Mouse (Mus musculus): Measurements from ENCODE around the gene Znfx1.

DNA sequence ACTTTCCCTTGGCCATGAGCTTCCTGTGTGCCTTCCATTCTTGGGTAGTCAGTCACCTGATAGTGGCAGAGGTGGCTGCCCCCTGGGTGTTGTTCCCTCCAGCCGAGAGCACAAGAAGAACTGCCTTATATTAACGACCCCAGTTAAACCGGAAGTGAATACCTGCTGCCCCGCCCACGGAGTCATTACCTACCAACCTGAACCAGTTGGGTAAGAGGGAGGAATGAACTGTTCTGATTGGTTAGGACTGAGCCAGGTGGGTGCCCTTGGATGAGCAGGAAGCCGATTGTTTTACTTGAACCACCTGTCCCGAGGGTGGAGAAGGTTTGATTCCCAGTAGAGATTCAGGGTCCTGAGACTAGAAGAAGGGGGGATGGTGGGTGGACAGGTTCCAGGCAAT is 15.7 kb upstream of the Znfx1 start:
- TF ChIP-seq SRF (IDR thresholded peaks at IDR 0.05; ENCODE audit: control insufficient read depth, insufficient read length, low read depth) = no peak
- no peak for TF ChIP-seq POLR2A (IDR thresholded peaks at IDR 0.05; ENCODE audit: insufficient read length, low read depth)
- no peak for TF ChIP-seq POLR2AphosphoS2 (IDR thresholded peaks at IDR 0.05; ENCODE audit: insufficient read length, low read depth)
- no peak for TF ChIP-seq MYOG (IDR thresholded peaks at IDR 0.05; ENCODE audit: control insufficient read depth in 1 of 3, insufficient read depth in 1 of 3, insufficient read length in 2 of 3, low read depth in 2 of 3)
- TF ChIP-seq MAX (IDR thresholded peaks at IDR 0.05; ENCODE audit: low read depth) = no peak
- no peak for TF ChIP-seq TCF12 (IDR thresholded peaks at IDR 0.05; ENCODE audit: insufficient read depth, poor library complexity, severe bottlenecking)
- no peak for TF ChIP-seq USF1 (IDR thresholded peaks at IDR 0.05; ENCODE audit: low read depth)
- TF ChIP-seq REST (IDR thresholded peaks at IDR 0.05; ENCODE audit: insufficient read depth, insufficient read length) = no peak
- no peak for TF ChIP-seq CEBPB (IDR thresholded peaks at IDR 0.05; ENCODE audit: insufficient read depth, poor library complexity, severe bottlenecking)
- no peak for TF ChIP-seq E2F4 (IDR thresholded peaks at IDR 0.05; ENCODE audit: insufficient read depth)
- TF ChIP-seq MYOD1 (IDR thresholded peaks at IDR 0.05; ENCODE audit: control insufficient read depth in 1 of 3, insufficient read length in 2 of 3, low read depth in 2 of 3) = no peak

Data from myocyte (in vitro differentiated cells).